Mouse (Mus musculus) thymus, postnatal 4 days (tissue): ENCODE measurements around the gene Hao2.
A peak's percentile ranks its signal among the peaks of the same experiment; 100 is the strongest.

ENCODE experiments used
- DNase-seq: peaks from one replicate; pipeline ENCODE4 v3.0.0; 2021

Hao2 gene

DNA sequence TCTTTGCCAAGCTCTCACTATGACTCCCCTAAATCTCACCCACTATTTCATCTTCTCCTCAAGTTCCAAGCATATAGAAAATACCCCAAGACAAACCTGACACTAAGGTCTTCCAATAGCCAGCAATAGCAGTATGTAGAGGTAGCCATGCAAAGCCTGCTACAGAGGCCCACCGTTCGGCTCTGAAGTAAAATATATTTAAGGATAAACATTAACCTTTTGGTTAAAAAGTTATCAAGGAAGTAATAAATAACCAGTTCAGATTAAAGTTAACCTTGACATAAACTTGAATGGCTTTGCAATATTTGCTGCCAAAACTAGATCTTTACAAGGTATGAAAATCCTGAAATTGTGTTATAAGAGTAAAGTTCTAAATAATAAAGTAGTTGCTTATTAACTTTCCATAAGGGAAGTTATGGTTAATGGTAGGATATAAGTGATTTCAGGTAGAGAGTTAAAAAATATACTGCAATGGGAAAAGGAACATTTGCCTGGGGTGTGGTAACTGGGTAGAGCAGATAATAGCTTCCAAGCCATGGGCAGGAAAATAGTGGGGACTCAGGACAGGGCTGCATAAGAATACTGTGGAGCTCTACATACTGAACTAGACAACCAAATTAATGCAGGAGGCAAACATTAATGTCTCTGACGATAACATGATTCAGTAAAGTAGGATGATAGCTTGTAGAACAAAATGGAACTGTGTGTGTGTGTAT is at the start of gene Hao2:
Gene Hao2 (minus strand): TSS at position 183 of the 716 bp plus-strand sequence.
- DNase-seq: no peak

DNA sequence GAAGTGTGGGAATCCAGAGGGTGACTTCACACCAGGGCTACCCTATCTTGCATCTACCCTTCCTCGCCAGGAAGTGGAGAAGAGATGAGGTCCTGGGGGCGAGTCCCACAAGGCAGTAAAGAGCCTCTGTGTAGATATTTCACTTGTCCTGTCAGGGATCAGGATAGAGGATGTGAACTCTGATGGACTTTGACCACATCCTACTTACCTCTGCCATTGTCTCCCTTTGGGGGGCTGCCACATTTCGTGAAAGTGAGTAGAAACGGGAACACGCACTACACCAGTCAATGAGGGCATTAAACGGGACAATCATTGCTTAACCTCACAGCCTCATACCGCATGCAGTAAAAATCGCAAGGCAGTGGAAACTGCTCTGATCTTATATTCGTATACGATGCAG is 48.6 kb upstream of the Hao2 start:
- no peak for DNase-seq

DNA sequence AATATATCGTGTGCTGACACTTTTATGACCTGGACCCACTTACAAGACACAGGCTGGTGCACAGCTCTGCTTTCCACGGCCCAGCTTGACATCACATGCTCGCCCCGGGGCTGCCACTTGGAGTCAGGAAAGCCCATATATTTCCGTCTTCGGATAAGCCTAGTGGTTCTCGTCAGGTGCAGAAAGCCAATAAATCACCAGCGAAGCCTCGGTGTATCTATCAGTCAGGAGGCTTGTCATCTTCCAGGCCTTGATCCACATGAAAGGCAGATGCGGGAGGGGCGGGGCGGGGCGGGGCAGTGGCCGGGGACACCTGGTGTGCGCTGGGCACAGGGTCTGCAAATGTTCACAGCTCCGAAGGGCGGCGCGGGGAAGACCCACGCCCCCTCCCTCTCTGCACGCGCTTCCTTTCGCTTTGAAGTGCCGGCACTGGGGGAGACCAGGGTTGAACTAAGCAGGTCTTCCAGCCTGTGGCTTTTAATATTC is 48.1 kb upstream of the Hao2 start:
- DNase-seq: peak; percentile 13

DNA sequence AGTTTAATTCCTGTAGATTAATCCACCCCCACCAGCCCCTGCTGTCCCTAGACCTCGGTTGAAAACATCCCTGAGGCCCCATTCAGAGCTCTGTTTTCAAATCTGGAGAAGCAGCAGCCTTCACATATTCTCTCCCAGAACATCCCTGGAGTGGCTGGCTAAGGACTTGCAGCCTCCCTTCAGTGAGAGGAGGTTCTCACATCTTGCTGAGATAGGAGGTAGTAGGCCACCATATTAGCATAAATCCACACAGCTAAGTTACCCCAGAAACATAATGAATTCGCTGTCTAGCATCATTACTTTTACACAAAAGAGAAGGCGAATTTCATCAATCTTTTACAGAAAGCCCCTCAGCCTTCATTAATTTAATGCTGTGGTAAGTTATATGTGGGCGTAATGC is 47.2 kb upstream of the Hao2 start:
- no peak for DNase-seq

DNA sequence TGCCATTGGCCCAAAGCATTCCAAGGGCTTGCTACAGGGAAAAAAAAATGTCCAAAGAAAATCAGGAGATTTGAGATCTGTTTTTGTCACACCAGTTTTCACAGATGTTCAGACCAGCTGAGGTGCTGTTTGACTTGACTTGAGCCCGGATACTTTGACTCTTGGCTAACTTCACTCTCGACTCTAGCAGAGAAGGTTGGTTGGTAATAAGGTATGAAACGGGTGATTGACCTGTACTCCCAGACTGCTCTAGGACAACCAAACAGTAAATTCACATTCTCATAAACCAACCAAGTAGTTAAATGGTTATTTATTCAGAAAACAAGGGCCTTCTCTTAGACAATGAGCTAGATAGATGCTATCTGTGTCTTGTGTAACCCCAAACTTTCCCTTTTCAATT is 43.4 kb upstream of the Hao2 start:
- DNase-seq: no peak

DNA sequence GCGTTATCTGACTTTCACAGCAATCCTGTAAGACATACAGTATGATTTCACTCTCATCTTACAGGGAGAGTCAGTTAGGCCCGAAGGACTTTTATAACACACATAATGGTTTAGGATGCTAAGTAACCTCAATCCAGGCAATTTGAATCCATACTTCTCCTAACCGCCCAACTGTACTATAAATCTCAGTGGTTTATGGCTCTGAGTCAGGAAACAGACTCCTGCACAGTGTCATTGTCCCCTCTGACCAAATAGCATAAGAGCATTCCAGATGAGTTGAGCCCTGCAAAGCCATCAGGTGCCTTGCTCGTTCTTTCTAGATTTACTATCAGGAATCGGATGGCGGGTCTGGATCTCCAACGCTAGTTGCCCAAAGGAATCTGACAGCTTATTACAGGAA is 41.6 kb upstream of the Hao2 start:
- no peak for DNase-seq

DNA sequence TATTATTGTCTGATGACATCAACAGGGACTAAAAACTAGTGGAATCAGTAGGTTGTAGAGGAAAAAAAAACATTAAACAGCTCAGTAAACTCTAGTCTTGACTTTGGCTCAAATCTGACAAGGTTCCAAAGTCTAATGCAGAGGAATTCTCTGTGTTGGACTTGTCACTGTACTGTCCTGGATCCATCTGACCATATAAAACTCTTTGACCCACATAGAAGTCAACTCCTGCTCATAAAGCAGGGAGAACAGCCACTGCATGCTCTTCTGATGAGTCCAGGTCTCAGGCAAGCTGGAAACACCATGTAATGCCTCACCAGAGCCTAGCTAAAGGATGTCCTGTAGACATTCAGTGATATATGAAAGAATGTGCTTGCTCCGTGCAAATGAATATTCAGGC is 41.0 kb upstream of the Hao2 start:
- DNase-seq: no peak

DNA sequence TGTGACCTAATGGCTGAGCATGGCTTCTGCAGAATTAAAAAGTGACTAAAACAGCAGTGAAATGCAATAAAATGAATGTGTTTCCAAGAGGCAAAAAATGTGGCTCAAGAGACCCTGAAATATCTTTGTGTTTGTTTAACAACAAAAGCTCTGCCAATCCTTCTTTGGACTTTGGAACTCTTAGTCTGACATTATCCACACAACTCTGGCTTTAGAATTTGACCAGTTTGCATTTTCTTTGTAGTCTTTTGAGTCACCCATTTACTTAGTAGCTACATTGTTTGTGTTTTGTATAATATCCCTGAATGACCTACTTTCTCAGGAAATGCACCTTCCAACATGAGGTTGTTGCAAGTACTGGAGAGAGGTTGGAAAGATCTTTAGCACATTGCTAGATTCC is 39.4 kb upstream of the Hao2 start:
- DNase-seq: no peak

DNA sequence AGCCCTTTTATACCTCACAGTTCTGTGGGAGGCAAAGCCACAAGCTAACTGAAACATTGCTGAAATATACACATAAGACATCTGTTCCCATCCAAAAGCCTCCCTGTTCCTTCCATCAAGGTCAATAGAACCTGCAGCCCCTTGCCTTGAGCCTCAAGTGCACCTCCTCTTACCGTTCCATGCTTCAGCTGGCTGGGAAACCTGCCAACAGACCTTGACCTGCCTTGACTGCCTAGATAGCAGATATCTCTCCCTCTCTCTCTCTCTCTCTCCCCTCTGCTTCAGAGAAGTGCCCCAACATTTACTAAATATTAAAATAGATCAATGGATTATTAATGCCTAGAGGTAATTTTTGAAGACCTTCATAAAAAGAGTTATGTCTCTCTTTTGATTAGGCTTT is 38.8 kb upstream of the Hao2 start:
- no peak for DNase-seq

DNA sequence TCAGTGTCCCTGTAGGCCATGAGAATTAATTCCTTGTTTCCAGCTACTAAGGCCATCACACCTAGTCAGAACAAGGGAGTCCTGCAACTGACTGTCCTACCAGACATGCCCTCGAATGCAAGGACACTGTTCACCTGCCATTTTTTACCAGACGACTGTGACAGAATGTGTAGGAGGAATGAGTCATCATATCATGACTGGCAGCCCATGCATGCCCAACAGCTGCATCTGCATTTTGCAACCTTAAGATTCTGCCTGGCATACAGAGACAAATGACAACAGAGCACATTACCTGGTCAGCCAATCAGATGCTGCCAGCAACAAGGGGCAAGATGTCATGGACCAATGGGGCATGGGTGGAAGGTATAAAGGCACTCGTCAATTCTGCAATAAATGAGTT is 27.4 kb upstream of the Hao2 start:
- DNase-seq: no peak

DNA sequence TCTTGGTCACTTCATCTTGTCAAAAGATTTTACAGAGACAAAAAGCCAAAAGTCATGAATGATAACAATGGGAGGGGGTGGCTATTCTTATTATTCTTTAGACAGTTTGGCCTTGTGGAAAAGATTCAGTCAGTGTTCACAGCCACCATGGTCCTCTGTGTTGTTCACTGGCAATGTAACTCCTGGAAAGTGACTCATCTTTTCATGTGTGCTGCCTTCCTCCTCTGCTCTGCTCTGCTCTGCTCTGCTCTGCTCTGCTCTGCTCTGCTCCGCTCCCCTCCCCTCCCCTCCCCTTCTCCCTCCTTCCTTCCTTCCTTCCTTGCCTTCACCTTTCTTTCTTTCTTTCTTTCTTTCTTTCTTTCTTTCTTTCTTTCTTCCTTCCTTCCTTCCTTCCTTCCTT is 24.2 kb upstream of the Hao2 start:
- no peak for DNase-seq

DNA sequence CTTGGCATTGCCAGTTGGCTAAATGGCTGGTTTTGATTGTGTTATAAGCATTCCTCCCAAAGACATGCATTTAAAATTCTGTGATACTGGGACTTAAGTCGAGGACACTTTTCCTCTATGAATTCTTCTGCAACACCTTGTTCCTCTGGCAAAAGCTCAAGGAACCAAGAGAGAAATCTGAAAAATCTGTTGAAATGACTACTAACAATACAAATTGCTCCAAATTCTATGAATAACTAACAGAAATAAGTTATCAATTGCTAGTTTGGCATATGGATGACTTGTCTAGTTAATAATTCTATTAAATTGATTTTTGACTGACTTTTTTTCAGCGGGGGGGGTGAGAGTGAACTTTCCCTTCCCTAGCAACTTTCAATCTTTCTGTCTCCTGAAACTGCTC is 23.8 kb upstream of the Hao2 start:
- no peak for DNase-seq

DNA sequence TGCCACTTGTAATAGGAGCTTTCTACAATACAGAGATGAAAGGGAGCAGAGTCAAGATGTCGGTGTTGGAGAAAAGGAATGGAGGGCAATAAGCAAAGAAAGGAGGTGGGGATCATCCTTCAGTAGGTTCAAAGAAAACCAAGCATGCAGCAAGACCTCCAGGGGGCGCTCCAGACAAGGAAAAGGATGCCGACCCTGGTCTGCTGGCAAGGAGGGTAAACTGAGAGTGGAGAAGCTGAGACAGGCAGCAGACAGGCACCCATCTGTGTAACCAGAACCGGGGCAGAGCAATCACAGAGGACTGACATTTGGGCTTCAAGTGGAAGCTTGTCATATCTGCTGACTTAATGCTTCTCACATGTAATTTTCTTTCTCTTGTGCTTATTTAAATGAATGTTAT is 22.6 kb upstream of the Hao2 start:
- DNase-seq: peak; percentile 81

DNA sequence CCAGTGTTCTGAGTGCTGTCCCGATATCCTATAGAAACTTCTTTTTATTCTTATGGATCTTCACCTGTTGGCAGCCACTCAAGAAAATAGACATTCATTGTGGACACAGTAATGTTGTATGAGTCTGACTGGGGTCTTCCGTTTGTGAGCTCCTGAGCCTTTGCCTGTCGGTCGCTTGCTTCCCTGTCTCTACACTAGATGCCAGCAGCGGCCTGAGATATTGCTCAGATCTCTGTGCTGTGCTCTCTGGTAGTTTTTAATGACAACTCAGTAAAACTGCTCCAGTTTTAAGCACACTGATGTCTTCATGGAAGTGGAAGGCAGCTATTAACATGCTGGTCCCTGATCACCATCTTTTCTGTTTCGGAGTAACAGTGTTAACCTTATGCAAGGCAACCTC is 20.6 kb upstream of the Hao2 start:
- no peak for DNase-seq

DNA sequence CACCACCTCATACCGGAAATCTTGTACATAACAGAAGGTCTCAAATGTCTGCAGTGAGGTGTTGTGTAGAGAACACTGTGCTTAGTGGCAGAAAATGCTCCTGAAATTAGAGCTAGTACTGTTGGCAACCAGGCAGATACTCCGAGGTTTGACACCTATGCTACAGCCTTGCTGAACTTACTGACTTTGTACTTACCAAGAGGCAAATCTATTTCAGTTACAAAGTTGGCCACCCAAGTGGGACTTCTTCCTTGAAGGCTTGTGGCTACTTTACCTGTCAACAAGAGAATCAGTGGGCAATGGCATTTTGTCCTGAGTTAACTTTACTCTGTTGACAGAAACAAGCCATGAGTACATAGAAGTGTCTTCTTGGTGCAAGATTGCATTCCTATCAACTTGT is 4.6 kb upstream of the Hao2 start:
- no peak for DNase-seq

DNA sequence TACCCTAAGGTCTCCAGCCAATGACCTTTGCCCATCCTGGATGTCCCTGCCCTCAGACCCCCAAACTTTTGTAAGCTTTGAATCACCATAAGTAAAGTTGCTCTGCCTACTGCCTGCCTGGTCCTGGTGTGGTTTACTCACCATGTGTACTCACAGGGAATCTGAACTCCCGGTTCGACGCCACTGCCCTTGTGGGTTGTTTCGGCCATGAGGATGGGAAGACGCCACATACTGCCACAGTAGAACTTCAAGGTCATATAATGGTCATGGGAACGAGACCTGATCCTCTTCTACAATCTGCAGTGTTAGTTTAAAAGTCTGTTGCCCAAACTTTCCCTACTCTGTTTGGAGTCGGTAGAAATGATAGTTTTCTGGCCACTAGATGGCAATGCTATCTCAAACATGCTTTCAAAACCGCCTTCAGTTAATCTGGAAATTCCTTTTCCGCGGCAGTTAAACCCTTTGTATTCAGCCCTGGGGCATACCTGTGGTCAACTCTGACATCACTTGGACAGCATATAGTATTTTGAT is 2.1 kb upstream of the Hao2 start:
- DNase-seq: no peak

DNA sequence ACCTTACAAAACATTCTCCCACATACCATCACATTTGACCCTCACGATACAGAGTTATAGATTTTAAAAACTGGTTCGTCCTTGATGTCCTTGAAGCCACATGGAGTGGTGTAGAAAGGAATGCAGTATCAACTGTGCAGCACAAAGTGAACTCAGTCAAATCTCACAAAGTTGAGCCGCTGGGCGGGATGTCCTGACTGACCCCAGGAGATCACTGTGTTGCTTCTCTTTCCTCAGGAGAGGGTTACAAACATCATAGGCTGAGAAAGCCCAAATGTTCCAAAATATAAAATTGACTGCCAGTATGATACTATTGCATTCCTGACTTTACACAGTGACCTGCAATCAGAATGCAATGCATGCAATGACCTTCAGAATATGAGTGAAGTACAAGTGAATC is 2.6 kb downstream of the Hao2 start:
- no peak for DNase-seq

DNA sequence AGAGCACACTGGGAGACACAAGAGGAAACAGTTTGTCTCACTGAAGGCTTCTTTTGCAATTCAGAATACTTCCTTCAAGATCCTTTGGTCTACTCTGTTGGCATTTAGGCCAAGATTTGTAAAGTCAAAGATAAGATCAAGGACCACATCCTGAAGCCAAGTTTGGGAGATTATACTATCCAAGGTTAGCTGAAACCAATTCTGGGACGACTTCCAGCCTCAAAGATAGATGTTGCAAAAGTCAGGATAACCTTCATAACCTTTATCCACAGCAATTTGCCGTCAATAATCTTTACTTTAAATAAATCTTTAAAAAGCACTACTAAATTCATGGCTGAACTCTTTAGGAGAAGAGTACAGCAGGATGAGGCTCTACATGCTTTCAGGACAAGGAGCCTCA is 4.8 kb downstream of the Hao2 start:
- no peak for DNase-seq

DNA sequence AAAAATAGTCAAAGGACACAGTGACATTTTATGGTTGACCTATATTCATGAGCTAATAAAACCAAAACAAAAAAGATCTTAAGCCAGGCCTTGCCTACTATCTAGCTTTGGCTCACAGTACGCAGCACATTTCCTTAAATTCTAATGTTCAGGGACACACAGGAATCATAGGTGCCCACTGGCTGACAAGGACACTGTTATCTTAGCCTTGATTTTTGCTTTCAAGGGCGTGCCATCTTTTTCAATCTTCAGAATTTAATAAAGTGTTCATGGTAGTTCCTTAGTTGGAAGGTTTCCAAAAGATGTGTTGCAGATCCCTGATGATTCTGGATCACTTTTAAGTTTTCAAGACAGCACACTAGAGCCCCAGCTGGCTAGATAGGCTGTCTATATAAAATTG is 12.2 kb downstream of the Hao2 start:
- DNase-seq: no peak

DNA sequence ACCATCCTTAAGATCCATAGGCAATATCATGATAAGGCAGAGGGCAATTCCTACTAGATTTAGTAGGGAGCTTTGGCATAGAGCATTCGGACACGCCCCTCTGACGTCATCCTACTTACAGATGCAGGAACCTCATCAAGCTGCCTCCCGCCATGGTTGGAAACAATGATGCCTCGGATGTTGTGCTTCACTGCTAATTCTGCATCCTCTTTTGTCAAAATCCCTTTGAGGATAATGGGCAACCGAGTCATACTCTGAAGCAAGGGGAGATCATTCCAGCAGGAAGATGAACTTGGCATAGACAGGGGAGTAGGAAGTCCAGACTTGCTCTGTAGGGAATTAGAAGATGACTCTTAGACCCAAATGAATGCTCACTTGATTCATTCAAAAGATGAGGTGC is 12.8 kb downstream of the Hao2 start:
- DNase-seq: no peak

DNA sequence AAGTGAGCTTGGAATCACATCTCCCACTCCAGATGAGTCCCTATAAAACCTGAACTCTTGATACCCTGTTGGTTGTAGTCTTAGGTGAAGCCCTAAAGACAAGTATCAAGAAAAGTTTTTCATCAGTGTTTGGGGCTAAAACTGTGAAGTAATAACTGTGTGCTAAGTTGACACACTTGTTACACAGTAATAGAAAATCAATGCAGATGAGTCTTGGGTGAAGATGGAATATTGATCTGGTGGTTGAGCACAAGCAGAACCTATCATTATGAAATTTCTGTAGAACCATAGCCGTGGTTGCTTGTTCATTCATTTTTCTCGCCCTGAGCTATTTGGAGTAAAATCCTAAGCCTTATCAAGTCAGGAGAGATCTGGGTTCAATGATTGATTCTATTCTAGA is 24.8 kb downstream of the Hao2 start:
- DNase-seq: no peak

DNA sequence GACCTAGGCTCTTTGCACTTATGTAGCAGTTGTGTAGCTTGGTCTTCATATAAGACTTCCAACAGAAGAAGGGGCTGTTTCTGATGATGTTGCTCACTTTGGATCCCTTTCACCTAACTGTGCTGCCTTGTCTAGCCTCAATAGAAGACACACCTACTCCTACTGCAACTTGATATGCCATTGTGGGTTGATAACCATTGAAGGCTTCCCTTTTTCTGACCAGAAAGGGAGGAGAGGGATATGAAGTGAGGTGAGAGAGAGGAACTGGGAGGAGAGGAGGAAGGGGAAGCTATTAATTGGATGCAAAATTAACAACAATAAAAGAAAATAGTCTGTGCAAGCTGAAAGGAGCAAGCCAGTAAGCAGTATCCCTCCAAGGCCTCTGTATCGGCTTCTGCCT is 30.2 kb downstream of the Hao2 start:
- DNase-seq: no peak

DNA sequence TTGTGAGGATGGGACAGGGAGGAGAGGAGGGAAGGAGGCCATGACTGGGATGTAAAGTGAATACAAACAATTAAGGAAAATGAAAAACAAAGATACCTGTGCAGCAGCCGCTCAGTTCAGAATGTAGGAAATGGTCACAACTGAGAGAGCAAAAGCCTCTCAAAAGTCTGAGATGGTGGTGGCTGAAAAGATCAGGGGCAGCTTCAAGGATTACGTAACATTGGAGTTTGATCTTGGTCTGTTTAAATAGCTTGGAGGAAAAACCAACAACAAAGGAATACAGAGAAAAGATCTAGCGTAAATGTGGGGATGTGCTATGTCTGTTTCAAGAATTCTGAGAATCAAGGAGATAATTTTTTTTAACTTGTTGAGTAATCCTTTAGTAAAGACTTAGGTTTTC is 33.5 kb downstream of the Hao2 start, which contains the start of gene Hsd3b1:
Gene Hsd3b1 (minus strand): TSS at position 219 of the 400 bp plus-strand sequence.
- DNase-seq: no peak

DNA sequence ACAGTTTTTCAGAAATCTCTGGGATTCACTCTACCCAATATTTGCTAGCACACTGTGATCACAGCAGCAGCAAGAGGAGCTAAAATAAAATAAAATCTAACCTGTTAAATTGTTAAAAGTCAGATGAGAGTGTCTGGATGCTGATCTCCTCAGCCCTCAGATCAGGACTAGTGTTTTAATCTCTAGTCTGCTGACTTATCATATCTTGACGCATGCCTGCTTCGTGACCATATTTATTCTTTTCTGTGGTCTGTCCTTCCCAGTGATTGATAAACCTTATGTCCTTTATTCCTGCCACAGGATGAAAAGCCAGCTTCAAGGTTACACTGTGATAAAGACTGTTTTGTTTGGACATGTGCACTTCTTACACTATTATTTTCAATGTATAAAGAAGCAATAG is 35.0 kb downstream of the Hao2 start:
- no peak for DNase-seq

DNA sequence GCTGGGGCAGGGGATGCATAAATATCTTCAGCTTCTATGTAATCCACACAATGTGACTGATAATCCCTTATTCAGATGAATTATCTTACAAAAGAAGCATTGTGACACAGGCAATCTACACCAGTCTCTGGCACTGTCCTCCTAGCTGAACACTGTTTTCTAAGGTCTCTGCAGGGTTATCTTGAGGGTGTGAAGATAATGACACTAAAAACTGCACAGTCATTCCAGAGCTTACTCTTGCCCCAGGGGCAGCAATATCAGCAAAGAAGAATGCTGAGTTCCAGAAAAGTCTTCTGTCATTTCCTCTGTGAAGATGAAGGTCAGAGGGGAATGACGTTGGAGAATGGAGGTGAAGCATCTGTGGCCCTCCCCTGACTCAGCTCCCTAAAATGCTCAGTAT is 36.1 kb downstream of the Hao2 start:
- no peak for DNase-seq
